Mouse (Mus musculus) kidney, postnatal 0 days (tissue): Measurements from ENCODE around the gene Btbd9. TPM values are rescaled to one million over a fixed set of nuclear protein-coding genes. Genes with fewer than 3 reads are reported as not detected.
"Not testable (repeated sequence)": the region's sequence is repeated elsewhere in the genome, so short reads cannot be mapped to it uniquely, and the experiment has no call there.

Experiments used
- ATAC-seq: fragments of 200-750 bp; cut with Nextera tagmentation; replicated peaks from 2 replicates; pipeline ENCODE4 v1.8.0; 2017; ENCODE audit warnings: low read depth, moderate number of reproducible peaks, moderate TSS enrichment, moderate library complexity; ENCODE audit not compliant: low FRiP score
- DNase-seq: peaks from one replicate; pipeline ENCODE4 v3.0.0-alpha.2; 2016; ENCODE audit warnings: low spot score
- H3K27ac ChIP-seq: fragments of 300-500 bp; sonication (generic); 2 replicates; pipeline ENCODE4 v1.5.1; 2014; ENCODE audit warnings: mild to moderate bottlenecking
- H3K27me3 ChIP-seq: fragments of 300-500 bp; sonication (generic); 2 replicates; pipeline ENCODE4 v1.6.1; 2014; ENCODE audit warnings: low read length, mixed read lengths; ENCODE audit not compliant: insufficient read depth
- H3K36me3 ChIP-seq: fragments of 300-500 bp; sonication (generic); 2 replicates; pipeline ENCODE4 v1.6.1; 2014; ENCODE audit warnings: low read length, mixed read lengths; ENCODE audit not compliant: insufficient read depth
- H3K4me1 ChIP-seq: fragments of 300-500 bp; sonication (generic); replicated peaks from 2 replicates; pipeline ENCODE4 v1.6.1; 2014; ENCODE audit warnings: antibody characterized with exemption, low read length, mixed read lengths; ENCODE audit not compliant: insufficient read depth
- H3K4me2 ChIP-seq: fragments of 300-500 bp; sonication (generic); 2 replicates; pipeline ENCODE4 v1.6.1; 2014; ENCODE audit warnings: mild to moderate bottlenecking, low read length, moderate library complexity, mixed read lengths
- H3K4me3 ChIP-seq: fragments of 300-500 bp; sonication (generic); replicated peaks from 2 replicates; pipeline ENCODE4 v1.5.1; 2014; ENCODE audit warnings: low read depth, low read length
- H3K9ac ChIP-seq: fragments of 300-500 bp; sonication (generic); 2 replicates; pipeline ENCODE4 v1.6.1; 2014; ENCODE audit warnings: low read depth, low read length
- H3K9me3 ChIP-seq: fragments of 300-500 bp; sonication (generic); replicated peaks from 2 replicates; pipeline ENCODE4 v1.6.1; 2016; ENCODE audit warnings: low read length, inconsistent platforms, mixed read lengths
- CTCF ChIP-seq: IDR thresholded peaks from 2 replicates; pipeline ENCODE4 v1.5.1; 2016; ENCODE audit warnings: antibody characterized with exemption, low read depth, mild to moderate bottlenecking, moderate library complexity
- WGBS: fragments of 180-500 bp; shearing (Covaris S2); extraction: QIAGEN DNeasy Blood & Tissue Kit; methylation state at CpG from one replicate; pipeline ENCODE4 v1.1.7; 2014; 5-methylcytosine and 5-hydroxymethylcytosine counted together
- polyA plus RNA-seq: library from polyadenylated mRNA; unstranded; fragments of >200 nt; fragmentation: Nextera tagmentation; extraction: Ambion mirVana; gene quantifications from 2 replicates; pipeline ENCODE4 v1.2.1, GENCODE M21; 2015

The Btbd9 gene
- polyA plus RNA-seq, 1 experiment from 2014 or later, result 41.1 TPM

- H3K4me2 ChIP-seq, result no peak overlapping the region
- DNase-seq, result no peak
- no peak for ATAC-seq
- TF ChIP-seq CTCF, result no peak
- 0 out of 2 replicates have a peak, but pooled peaks cover 6% of the 10 kb centered on the region for H3K36me3 ChIP-seq
- H3K27ac ChIP-seq, result no peak overlapping the region
- 0 out of 2 replicates have a peak, but pooled peaks cover 7% of the 10 kb centered on the region for H3K4me1 ChIP-seq
- no peak overlapping the region for H3K4me3 ChIP-seq
- no peak overlapping the region for H3K9ac ChIP-seq
- 92% methylated on average over 9 of the region's 9 CpGs for WGBS
- H3K27me3 ChIP-seq, result no peaks in the 10 kb centered on the region
- no peaks in the 10 kb centered on the region for H3K9me3 ChIP-seq
Observed at GRCm38 (mm10) chr17:30522406-30523078, 53.7 kb downstream of the Btbd9 start.

- not testable (repeated sequence) for H3K4me2 ChIP-seq, ATAC-seq, H3K27ac ChIP-seq, H3K27me3 ChIP-seq, H3K36me3 ChIP-seq, H3K4me1 ChIP-seq, H3K9ac ChIP-seq, H3K9me3 ChIP-seq, DNase-seq, H3K4me3 ChIP-seq
- WGBS, result 76% methylated on average over 2 of the region's 2 CpGs
Observed at GRCm38 (mm10) chr17:30519172-30519512, 57.1 kb downstream of the Btbd9 start.

- WGBS, result 78% methylated on average over 8 of the region's 8 CpGs
- ATAC-seq (no peak), DNase-seq (no peak)
- no peaks in the 10 kb centered on the region for H3K9me3 ChIP-seq
- no peak overlapping the region for H3K4me2 ChIP-seq
- H3K27ac ChIP-seq, result no peak overlapping the region
- H3K9ac ChIP-seq, result no peak overlapping the region
- 0 out of 2 replicates have a peak, but pooled peaks cover 10% of the 10 kb centered on the region for H3K36me3 ChIP-seq
- H3K27me3 ChIP-seq, result no peaks in the 10 kb centered on the region
- H3K4me1 ChIP-seq, result no peaks in the 10 kb centered on the region
- H3K4me3 ChIP-seq, result no peak overlapping the region
- TF ChIP-seq CTCF, result no peak
Observed at GRCm38 (mm10) chr17:30518431-30519171, 57.7 kb downstream of the Btbd9 start.

GRCm38 (mm10) chr17:30516580-30517340 is 59.5 kb downstream of the Btbd9 start:
- 0 out of 2 replicates have a peak, but pooled peaks cover 10% of the 10 kb centered on the region for H3K36me3 ChIP-seq
- no peaks in the 10 kb centered on the region for H3K9me3 ChIP-seq
- H3K4me3 ChIP-seq, result no peak overlapping the region
- H3K4me2 ChIP-seq, result no peak overlapping the region
- H3K27ac ChIP-seq, result no peak overlapping the region
- DNase-seq, result no peak
- no peak for TF ChIP-seq CTCF
- no peak for ATAC-seq
- 92% methylated on average over 10 of the region's 10 CpGs for whole genome bisulfite sequencing
- H3K27me3 ChIP-seq, result no peaks in the 10 kb centered on the region
- no peak overlapping the region for H3K9ac ChIP-seq
- no peaks in the 10 kb centered on the region for H3K4me1 ChIP-seq

GRCm38 (mm10) chr17:30515401-30515800 is 60.9 kb downstream of the Btbd9 start:
- Histone ChIP-seq H3K9ac (no peak overlapping the region), H3K36me3 (0 out of 2 replicates have a peak, but pooled peaks cover 10% of the 10 kb centered on the region), H3K27me3 (no peaks in the 10 kb centered on the region), H3K4me1 (no peaks in the 10 kb centered on the region), H3K27ac (no peak overlapping the region), H3K9me3 (no peaks in the 10 kb centered on the region), H3K4me2 (no peak overlapping the region), H3K4me3 (no peak overlapping the region)
- 93% methylated on average over 8 of the region's 8 CpGs for WGBS
- DNase-seq, result no peak
- no peak for TF ChIP-seq CTCF
- no peak for ATAC-seq

GRCm38 (mm10) chr17:30513034-30513433 is 63.3 kb downstream of the Btbd9 start:
- H3K36me3 ChIP-seq, result 0 out of 2 replicates have a peak, but pooled peaks cover 10% of the 10 kb centered on the region
- H3K9ac ChIP-seq, result no peak overlapping the region
- WGBS, result 94% methylated on average over 9 of the region's 9 CpGs
- H3K27me3 ChIP-seq, result no peaks in the 10 kb centered on the region
- H3K27ac ChIP-seq, result no peak overlapping the region
- DNase-seq (no peak), ATAC-seq (no peak)
- H3K4me1 ChIP-seq, result no peaks in the 10 kb centered on the region
- H3K4me2 ChIP-seq, result no peak overlapping the region
- no peaks in the 10 kb centered on the region for H3K9me3 ChIP-seq
- no peak overlapping the region for H3K4me3 ChIP-seq
- TF ChIP-seq CTCF, result no peak
